Mouse (Mus musculus) midbrain, embryonic 12.5 days (tissue): ENCODE data around the gene Ap1g1. TPM values are rescaled to one million over a fixed set of nuclear protein-coding genes. Genes with fewer than 3 reads are reported as not detected.

ENCODE experiments used
- ATAC-seq: fragments of 200-750 bp; cut with Nextera tagmentation; 2 replicates; pipeline ENCODE4 v1.8.0; 2017; ENCODE audit warnings: low read depth, moderate TSS enrichment, moderate library complexity; ENCODE audit not compliant: low FRiP score
- H3K27ac ChIP-seq: fragments of 300-500 bp; sonication (generic); replicated peaks from 2 replicates; pipeline ENCODE4 v1.5.1; 2016; ENCODE audit warnings: mild to moderate bottlenecking
- H3K27me3 ChIP-seq: fragments of 300-500 bp; sonication (generic); 2 replicates; pipeline ENCODE4 v1.6.1; 2016; ENCODE audit warnings: mild to moderate bottlenecking
- H3K36me3 ChIP-seq: fragments of 300-500 bp; sonication (generic); 2 replicates; pipeline ENCODE4 v1.6.1; 2016
- H3K4me1 ChIP-seq: fragments of 300-500 bp; sonication (generic); 2 replicates; pipeline ENCODE4 v1.6.1; 2016
- H3K4me2 ChIP-seq: fragments of 300-500 bp; sonication (generic); replicated peaks from 2 replicates; pipeline ENCODE4 v1.6.1; 2016; ENCODE audit warnings: mild to moderate bottlenecking, moderate library complexity
- H3K4me3 ChIP-seq: fragments of 300-500 bp; sonication (generic); 2 replicates; pipeline ENCODE4 v1.5.1; 2016; ENCODE audit warnings: mild to moderate bottlenecking
- H3K9ac ChIP-seq: fragments of 300-500 bp; sonication (generic); replicated peaks from 2 replicates; pipeline ENCODE4 v1.6.1; 2016; ENCODE audit warnings: mild to moderate bottlenecking, moderate library complexity
- H3K9me3 ChIP-seq: fragments of 300-500 bp; sonication (generic); 2 replicates; pipeline ENCODE4 v1.6.1; 2016; ENCODE audit warnings: mild to moderate bottlenecking
- WGBS: fragments of 180-500 bp; shearing (Covaris S2); methylation state at CpG from one replicate; pipeline ENCODE4 v1.1.7; 2016; 5-methylcytosine and 5-hydroxymethylcytosine counted together
- polyA plus RNA-seq: library from polyadenylated mRNA; unstranded; fragments of >200 nt; fragmentation: Nextera tagmentation; extraction: Ambion mirVana; gene quantifications from 2 replicates; pipeline ENCODE4 v1.2.1, GENCODE M21; 2016

Gene Ap1g1
- 67.1 and 72.4 TPM in 2 replicates for polyA plus RNA-seq

- peak; percentile 99 for ATAC-seq
- peak within 1 kb of the TSS; percentile 99 for H3K4me3 ChIP-seq
- H3K36me3 ChIP-seq, result no peaks in the 10 kb centered on the region
- WGBS, result under 1% methylated on average over 64 of the region's 64 CpGs
- peak within 1 kb of the TSS; percentile 76 for H3K4me2 ChIP-seq
- peaks cover 6% of the 10 kb centered on the region; the same call in 1 of the 2 replicates for H3K27me3 ChIP-seq
- peak within 1 kb of the TSS; percentile 92 for H3K9ac ChIP-seq
- no peaks in the 10 kb centered on the region for H3K9me3 ChIP-seq
- H3K4me1 ChIP-seq, result peaks cover 13% of the 10 kb centered on the region
- H3K27ac ChIP-seq, result peak within 1 kb of the TSS; percentile 98
Measured at GRCm38 (mm10) chr8:109778280-109778977, at the start of gene Ap1g1. Ap1g1 (plus strand) TSS chr8:109778554.

GRCm38 (mm10) chr8:109731012-109731411, 47.3 kb upstream of the Ap1g1 start:
- Histone ChIP-seq H3K4me1 (peaks cover 3% of the 10 kb centered on the region; the same call in 1 of the 2 replicates), H3K27ac (no peak overlapping the region), H3K4me3 (no peak overlapping the region), H3K4me2 (no peak overlapping the region), H3K27me3 (no peaks in the 10 kb centered on the region), H3K36me3 (peaks cover 77% of the 10 kb centered on the region), H3K9ac (no peak overlapping the region), H3K9me3 (no peaks in the 10 kb centered on the region)
- WGBS, result 76% methylated on average over 3 of the region's 3 CpGs
- no peak for ATAC-seq

- Histone ChIP-seq H3K27me3 (no peaks in the 10 kb centered on the region), H3K27ac (no peak overlapping the region), H3K36me3 (peaks cover 49% of the 10 kb centered on the region), H3K9me3 (no peaks in the 10 kb centered on the region), H3K4me3 (no peak overlapping the region), H3K9ac (no peak overlapping the region), H3K4me1 (peaks cover 14% of the 10 kb centered on the region), H3K4me2 (no peak overlapping the region)
- ATAC-seq, result no peak
- 97% methylated on average over 3 of the region's 3 CpGs for WGBS
Measured at GRCm38 (mm10) chr8:109734018-109734417, 44.3 kb upstream of the Ap1g1 start.

- Histone ChIP-seq H3K27me3 (no peaks in the 10 kb centered on the region), H3K9me3 (no peaks in the 10 kb centered on the region), H3K27ac (0 out of 2 replicates have a peak overlapping the region, but pooled peaks have one; percentile 35), H3K36me3 (peaks cover 30% of the 10 kb centered on the region), H3K4me1 (peaks cover 14% of the 10 kb centered on the region), H3K9ac (peak overlapping the region; percentile 97), H3K4me3 (peak overlapping the region; percentile 98), H3K4me2 (peak overlapping the region; percentile 96)
- WGBS, result 7% methylated on average over 8 of the region's 8 CpGs
- ATAC-seq, result no peak
Measured at GRCm38 (mm10) chr8:109736819-109737218, 41.5 kb upstream of the Ap1g1 start.

GRCm38 (mm10) chr8:109737237-109738048, 40.9 kb upstream of the Ap1g1 start, which contains the start of gene Atxn1l:
Atxn1l (minus strand) TSS chr8:109737739.
- Histone ChIP-seq H3K4me2 (peak within 1 kb of the TSS; percentile 96), H3K4me3 (peak within 1 kb of the TSS; percentile 98), H3K9me3 (no peaks in the 10 kb centered on the region), H3K27ac (0 out of 2 replicates have a peak within 1 kb of the TSS, but pooled peaks have one; percentile 35), H3K9ac (peak within 1 kb of the TSS; percentile 97), H3K36me3 (peaks cover 24% of the 10 kb centered on the region), H3K27me3 (no peaks in the 10 kb centered on the region), H3K4me1 (peaks cover 14% of the 10 kb centered on the region)
- WGBS, result under 1% methylated on average over 56 of the region's 59 CpGs
- peak; percentile 86 for ATAC-seq

DNA sequence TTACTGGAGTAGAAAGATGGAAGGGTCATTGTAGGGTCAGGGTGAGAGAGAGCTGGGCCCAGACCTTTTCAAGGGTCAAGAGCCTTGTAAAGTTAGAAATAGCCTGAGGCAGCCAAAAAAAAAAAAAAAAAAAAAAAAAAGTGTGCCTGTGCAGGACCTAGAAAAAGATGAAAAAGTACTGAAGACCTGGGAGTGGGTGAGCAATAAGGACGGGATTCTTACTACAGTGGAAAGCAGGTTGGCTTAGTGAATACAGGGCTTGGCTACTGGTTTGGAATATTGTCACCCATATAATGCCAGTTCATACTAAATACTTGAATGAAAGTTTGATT, 40.3 kb upstream of the Ap1g1 start:
- Histone ChIP-seq H3K4me2 (peak overlapping the region; percentile 96), H3K4me3 (peak overlapping the region; percentile 98), H3K9ac (0 out of 2 replicates have a peak overlapping the region, but pooled peaks have one; percentile 97), H3K36me3 (peaks cover 18% of the 10 kb centered on the region), H3K4me1 (peaks cover 14% of the 10 kb centered on the region), H3K9me3 (no peaks in the 10 kb centered on the region), H3K27ac (no peak overlapping the region), H3K27me3 (no peaks in the 10 kb centered on the region)
- no peak for ATAC-seq
- 91% methylated on average over 1 of the region's 1 CpGs for WGBS

GRCm38 (mm10) chr8:109747468-109748199, 30.7 kb upstream of the Ap1g1 start:
- Histone ChIP-seq H3K9me3 (no peaks in the 10 kb centered on the region), H3K4me3 (no peak overlapping the region), H3K27ac (no peak overlapping the region), H3K4me2 (no peak overlapping the region), H3K36me3 (no peaks in the 10 kb centered on the region), H3K9ac (no peak overlapping the region), H3K4me1 (no peaks in the 10 kb centered on the region), H3K27me3 (no peaks in the 10 kb centered on the region)
- WGBS, result 91% methylated on average over 10 of the region's 12 CpGs
- no peak for ATAC-seq

DNA sequence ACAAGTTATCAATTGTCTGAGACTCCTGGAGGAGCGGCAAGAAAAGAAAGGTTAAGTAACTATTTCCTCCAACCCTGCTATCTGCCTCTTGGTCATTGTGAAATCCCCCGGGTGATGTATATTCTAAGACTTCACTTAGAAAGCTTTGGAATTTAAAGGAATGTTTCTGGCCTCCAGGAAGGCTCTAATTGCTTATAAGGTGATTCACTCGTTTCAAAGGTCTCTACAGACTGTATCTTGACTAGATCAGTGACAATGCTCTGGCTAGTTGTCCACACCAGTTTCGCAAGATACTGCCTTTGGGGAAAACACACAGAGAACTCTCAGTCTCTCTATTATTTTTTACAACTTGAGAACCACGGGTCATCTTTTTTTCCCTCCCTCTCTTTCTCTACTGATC, 28.1 kb upstream of the Ap1g1 start:
- H3K36me3 ChIP-seq, result no peaks in the 10 kb centered on the region
- no peak overlapping the region for H3K4me2 ChIP-seq
- H3K27ac ChIP-seq, result no peak overlapping the region
- no peaks in the 10 kb centered on the region for H3K27me3 ChIP-seq
- no peak overlapping the region for H3K4me3 ChIP-seq
- WGBS, result 69% methylated on average over 5 of the region's 5 CpGs
- no peak overlapping the region for H3K9ac ChIP-seq
- H3K9me3 ChIP-seq, result no peaks in the 10 kb centered on the region
- no peak for ATAC-seq
- H3K4me1 ChIP-seq, result no peaks in the 10 kb centered on the region

DNA sequence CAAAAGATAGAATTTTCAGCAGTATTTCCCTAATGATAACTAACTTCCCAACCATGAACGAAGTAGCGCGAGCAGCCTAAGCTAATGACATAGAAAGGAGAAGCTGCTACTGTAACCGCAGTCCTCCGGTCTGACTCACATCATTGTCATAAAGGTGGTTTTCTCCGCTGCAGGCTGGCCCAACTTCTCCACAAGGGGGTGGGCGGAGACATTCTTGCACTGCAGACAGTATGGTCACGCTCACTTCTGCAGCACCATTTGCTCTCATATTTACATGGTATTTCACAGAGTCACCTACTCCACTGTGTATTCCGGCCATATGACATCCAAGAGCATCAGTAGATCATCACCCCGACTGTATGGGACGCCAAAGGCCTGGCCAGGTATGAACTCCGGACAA, 27.7 kb upstream of the Ap1g1 start:
- no peaks in the 10 kb centered on the region for H3K36me3 ChIP-seq
- no peaks in the 10 kb centered on the region for H3K9me3 ChIP-seq
- ATAC-seq, result no peak
- H3K9ac ChIP-seq, result no peak overlapping the region
- WGBS, result 81% methylated on average over 12 of the region's 12 CpGs
- no peak overlapping the region for H3K27ac ChIP-seq
- no peak overlapping the region for H3K4me2 ChIP-seq
- no peaks in the 10 kb centered on the region for H3K27me3 ChIP-seq
- H3K4me1 ChIP-seq, result no peaks in the 10 kb centered on the region
- no peak overlapping the region for H3K4me3 ChIP-seq

- Histone ChIP-seq H3K4me2 (no peak overlapping the region), H3K27me3 (no peaks in the 10 kb centered on the region), H3K36me3 (no peaks in the 10 kb centered on the region), H3K27ac (no peak overlapping the region), H3K9me3 (no peaks in the 10 kb centered on the region), H3K4me1 (no peaks in the 10 kb centered on the region), H3K9ac (no peak overlapping the region), H3K4me3 (no peak overlapping the region)
- ATAC-seq, result no peak
- WGBS, result 90% methylated on average over 20 of the region's 20 CpGs
Measured at GRCm38 (mm10) chr8:109751731-109752485, 26.4 kb upstream of the Ap1g1 start.

GRCm38 (mm10) chr8:109754696-109755095, 23.7 kb upstream of the Ap1g1 start:
- H3K4me3 ChIP-seq, result no peak overlapping the region
- no peaks in the 10 kb centered on the region for H3K9me3 ChIP-seq
- no peak overlapping the region for H3K9ac ChIP-seq
- H3K36me3 ChIP-seq, result no peaks in the 10 kb centered on the region
- no peaks in the 10 kb centered on the region for H3K27me3 ChIP-seq
- 90% methylated on average over 8 of the region's 8 CpGs for WGBS
- no peaks in the 10 kb centered on the region for H3K4me1 ChIP-seq
- ATAC-seq, result no peak
- no peak overlapping the region for H3K4me2 ChIP-seq
- H3K27ac ChIP-seq, result no peak overlapping the region
